Mouse (Mus musculus) spleen, adult 10 weeks (tissue): ENCODE measurements around the gene Epha6. TPM values are rescaled to one million over a fixed set of nuclear protein-coding genes. Genes with fewer than 3 reads are reported as not detected.

ENCODE experiments used
- polyA plus RNA-seq: library from polyadenylated mRNA; stranded (reverse); fragments of 350-450 nt; fragmentation: Illumina TruSeq; extraction: RNeasy Lipid Tissue Mini Kit (QIAGEN cat#74804); gene quantifications from one replicate; pipeline ENCODE4 v1.2.3, GENCODE M21; 2015; ENCODE audit warnings: low replicate concordance; ENCODE audit not compliant: insufficient read depth

Epha6 gene
- not detected for polyA plus RNA-seq

GRCm38 (mm10) chr16:60605061-60605831, at the start of gene Epha6:
Gene Epha6, minus strand, starts transcription at chr16:60605531.

GRCm38 (mm10) chr16:59639102-59639691, 966.1 kb downstream of the Epha6 start, which contains the start of gene Arl6:
Gene Arl6, minus strand, starts transcription at chr16:59639391.

